Mouse (Mus musculus) ES-E14 (cell line): ENCODE results near the gene Swsap1. TPM values are rescaled to one million over a fixed set of nuclear protein-coding genes. Genes with fewer than 3 reads are reported as not detected.

ENCODE experiments used
- DNase-seq: peaks from one replicate; pipeline ENCODE4 v3.0.0-alpha.2; 2013; ENCODE audit warnings: low read depth, low spot score
- H3K27ac ChIP-seq: 2 replicates; pipeline ENCODE4 v1.5.1; 2012; ENCODE audit warnings: low read depth, mild to moderate bottlenecking, low read length, moderate library complexity, mixed read lengths; ENCODE audit not compliant: poor library complexity, insufficient read depth, severe bottlenecking
- H3K36me3 ChIP-seq: 2 replicates; pipeline ENCODE4 v1.6.1; 2012; ENCODE audit warnings: mild to moderate bottlenecking, low read length, moderate library complexity, mixed read lengths; ENCODE audit not compliant: control insufficient read depth, poor library complexity, insufficient read depth, severe bottlenecking
- H3K4me1 ChIP-seq, 2 experiments: fragments of 150-350 bp in 1 of 2; sonication (generic) in 1 of 2; 2 replicates each; pipeline ENCODE4 v1.6.1; 2012; ENCODE audit warnings: low read length in 2 of 2, mild to moderate bottlenecking in 1 of 2, mixed read lengths in 1 of 2; ENCODE audit not compliant: control insufficient read depth in 2 of 2, insufficient read depth in 2 of 2, poor library complexity in 1 of 2
- H3K4me3 ChIP-seq, 2 experiments: fragments of 150-350 bp in 1 of 2; sonication (generic) in 1 of 2; 2 replicates each; pipeline ENCODE4 v1.5.1; 2012; ENCODE audit warnings: low read length in 2 of 2, low read depth in 1 of 2, mild to moderate bottlenecking in 1 of 2, mixed read lengths in 1 of 2; ENCODE audit not compliant: insufficient read depth in 1 of 2, poor library complexity in 1 of 2, severe bottlenecking in 1 of 2
- H3K9ac ChIP-seq: 2 replicates; pipeline ENCODE4 v1.6.1; 2012; ENCODE audit warnings: low read depth, mild to moderate bottlenecking, low read length, mixed read lengths; ENCODE audit not compliant: poor library complexity, insufficient read depth, severe bottlenecking
- H3K9me3 ChIP-seq: fragments of 150-350 bp; sonication (generic); 2 replicates; pipeline ENCODE4 v1.6.1; 2012; ENCODE audit warnings: low read depth, mild to moderate bottlenecking, low read length; ENCODE audit not compliant: control insufficient read depth, insufficient read depth
- CHD2 ChIP-seq: IDR thresholded peaks from 2 replicates; pipeline ENCODE4 v1.6.1; 2014; ENCODE audit warnings: mild to moderate bottlenecking, low read depth, low read length, inconsistent platforms
- HCFC1 ChIP-seq: IDR thresholded peaks from 2 replicates; pipeline ENCODE4 v1.6.1; 2012; ENCODE audit warnings: low read length, inconsistent platforms, borderline replicate concordance; ENCODE audit not compliant: insufficient read depth
- MAFK ChIP-seq: IDR thresholded peaks from 2 replicates; pipeline ENCODE4 v1.6.1; 2014; ENCODE audit warnings: mild to moderate bottlenecking, low read depth, low read length, inconsistent platforms; ENCODE audit not compliant: insufficient read depth
- ZC3H11A ChIP-seq: IDR thresholded peaks from 2 replicates; pipeline ENCODE4 v1.6.1; 2012; ENCODE audit warnings: low read depth, mild to moderate bottlenecking, inconsistent platforms, low read length, borderline replicate concordance
- ZNF384 ChIP-seq: IDR thresholded peaks from 2 replicates; pipeline ENCODE4 v1.6.1; 2012; ENCODE audit warnings: low read depth, low read length, inconsistent platforms
- in situ Hi-C, 2 experiments: fragments of 600-800 bp; cut with MboI; formaldehyde crosslinking; loops; one replicate each; pipeline ENCODE4 v1.15.1; 2025; ENCODE audit warnings: low sequenced_read_pairs in 2 of 2, inconsistent platforms in 1 of 2; ENCODE audit not compliant: unreplicated experiment in 2 of 2
- total RNA-seq: library from RNA; depleted of rRNA; stranded (reverse); fragments of 300-350 nt; gene quantifications from 2 replicates; pipeline ENCODE4 v1.2.3, GENCODE M21; 2012

Swsap1 gene
- total RNA-seq, 1 experiment = 10.8 TPM

- Histone ChIP-seq H3K36me3 (peaks cover 14% of the 10 kb centered on the region; the same call in 1 of the 2 replicates), H3K4me1 (peaks cover 0 to 7% of the 10 kb centered on the region in 2 experiments; a peak in 2 of 4 replicates), H3K27ac (no peak overlapping the region), H3K9ac (no peak overlapping the region), H3K4me3 (no peak overlapping the region), H3K9me3 (no peaks in the 10 kb centered on the region)
- in situ Hi-C loops = no loop called here
- no peak for DNase-seq
- TF ChIP-seq MAFK (no peak), HCFC1 (no peak), CHD2 (no peak), ZNF384 (no peak), ZC3H11A (no peak)
These were observed 32.0 kb upstream of the Swsap1 start for GRCm38 (mm10) chr9:21923490-21924098.

GRCm38 (mm10) chr9:21924099-21924493 is 31.5 kb upstream of the Swsap1 start:
- no peak overlapping the region for H3K4me3 ChIP-seq
- no peak overlapping the region for H3K9ac ChIP-seq
- H3K9me3 ChIP-seq = no peaks in the 10 kb centered on the region
- in situ Hi-C loops = no loop called here
- DNase-seq = no peak
- no peak for TF ChIP-seq ZNF384
- TF ChIP-seq HCFC1 = no peak
- TF ChIP-seq MAFK = no peak
- no peak for TF ChIP-seq CHD2
- no peak for TF ChIP-seq ZC3H11A
- peaks cover 14% of the 10 kb centered on the region; the same call in 1 of the 2 replicates for H3K36me3 ChIP-seq
- H3K27ac ChIP-seq = no peak overlapping the region
- peaks cover 0 to 7% of the 10 kb centered on the region in 2 experiments; a peak in 2 of 4 replicates for H3K4me1 ChIP-seq

GRCm38 (mm10) chr9:21925034-21925433 is 30.5 kb upstream of the Swsap1 start:
- no peak overlapping the region for H3K9ac ChIP-seq
- TF ChIP-seq CHD2 (no peak), ZC3H11A (no peak), HCFC1 (no peak), MAFK (no peak), ZNF384 (no peak)
- DNase-seq = no peak
- no peak overlapping the region for H3K4me3 ChIP-seq
- H3K4me1 ChIP-seq = peaks cover 0 to 7% of the 10 kb centered on the region in 2 experiments; a peak in 2 of 4 replicates
- H3K36me3 ChIP-seq = peaks cover 14% of the 10 kb centered on the region; the same call in 1 of the 2 replicates
- H3K9me3 ChIP-seq = no peaks in the 10 kb centered on the region
- in situ Hi-C loops = no loop called here
- H3K27ac ChIP-seq = no peak overlapping the region

- H3K9me3 ChIP-seq = no peaks in the 10 kb centered on the region
- no peak for DNase-seq
- no peak for TF ChIP-seq MAFK
- no peak for TF ChIP-seq ZNF384
- no peak for TF ChIP-seq CHD2
- TF ChIP-seq HCFC1 = no peak
- no peak for TF ChIP-seq ZC3H11A
- in situ Hi-C loops = no loop called here
- H3K27ac ChIP-seq = no peak overlapping the region
- H3K4me1 ChIP-seq = peaks cover 0 to 7% of the 10 kb centered on the region in 2 experiments; a peak in 2 of 4 replicates
- H3K36me3 ChIP-seq = peaks cover 14% of the 10 kb centered on the region; the same call in 1 of the 2 replicates
- H3K4me3 ChIP-seq = no peak overlapping the region
- no peak overlapping the region for H3K9ac ChIP-seq
These were observed 30.0 kb upstream of the Swsap1 start for GRCm38 (mm10) chr9:21925506-21925905.

GRCm38 (mm10) chr9:21926155-21926554 is 29.4 kb upstream of the Swsap1 start:
- in situ Hi-C loops = no loop called here
- Histone ChIP-seq H3K9ac (peak overlapping the region; percentile 4; the same call in 1 of the 2 replicates), H3K36me3 (peaks cover 14% of the 10 kb centered on the region; the same call in 1 of the 2 replicates), H3K27ac (no peak overlapping the region), H3K9me3 (no peaks in the 10 kb centered on the region), H3K4me3 (peak overlapping the region in 1 of 2 experiments; percentile 79; a peak in 2 of 4 replicates), H3K4me1 (peaks cover 0 to 7% of the 10 kb centered on the region in 2 experiments; a peak in 2 of 4 replicates)
- TF ChIP-seq ZNF384 (no peak), HCFC1 (no peak), MAFK (no peak), ZC3H11A (no peak), CHD2 (no peak)
- DNase-seq = no peak
